Mouse (Mus musculus) hindbrain, embryonic 11.5 days (tissue): ENCODE measurements around the gene Asap3. TPM values are rescaled to one million over a fixed set of nuclear protein-coding genes. Genes with fewer than 3 reads are reported as not detected.

Experiments
- ATAC-seq: fragments of 200-750 bp; cut with Nextera tagmentation; 2 replicates; pipeline ENCODE4 v1.8.0; 2017; ENCODE audit warnings: mild to moderate bottlenecking, moderate TSS enrichment, moderate library complexity; ENCODE audit not compliant: low FRiP score
- DNase-seq: peaks from one replicate; pipeline ENCODE4 v3.0.0-alpha.2; 2015; ENCODE audit warnings: low spot score
- H3K27ac ChIP-seq: fragments of 300-500 bp; sonication (generic); 2 replicates; pipeline ENCODE4 v1.5.1; 2014; ENCODE audit warnings: mild to moderate bottlenecking, low read depth, low read length
- H3K27me3 ChIP-seq: fragments of 300-500 bp; sonication (generic); 2 replicates; pipeline ENCODE4 v1.6.1; 2014; ENCODE audit warnings: mild to moderate bottlenecking, low read length, moderate library complexity, mixed read lengths; ENCODE audit not compliant: control insufficient read depth, insufficient read depth
- H3K36me3 ChIP-seq: fragments of 300-500 bp; sonication (generic); 2 replicates; pipeline ENCODE4 v1.6.1; 2014; ENCODE audit warnings: mild to moderate bottlenecking, low read length, moderate library complexity, mixed read lengths; ENCODE audit not compliant: control insufficient read depth, insufficient read depth
- H3K4me1 ChIP-seq: fragments of 300-500 bp; sonication (generic); replicated peaks from 2 replicates; pipeline ENCODE4 v1.6.1; 2014; ENCODE audit warnings: low read length, mixed read lengths; ENCODE audit not compliant: control insufficient read depth, insufficient read depth
- H3K4me2 ChIP-seq: fragments of 300-500 bp; sonication (generic); replicated peaks from 2 replicates; pipeline ENCODE4 v1.6.1; 2014; ENCODE audit warnings: mild to moderate bottlenecking, low read depth, low read length
- H3K4me3 ChIP-seq: fragments of 300-500 bp; sonication (generic); 2 replicates; pipeline ENCODE4 v1.5.1; 2014; ENCODE audit warnings: low read depth, low read length
- H3K9ac ChIP-seq: fragments of 300-500 bp; sonication (generic); 2 replicates; pipeline ENCODE4 v1.6.1; 2014; ENCODE audit warnings: low read depth, low read length
- H3K9me3 ChIP-seq: fragments of 300-500 bp; sonication (generic); 2 replicates; pipeline ENCODE4 v1.6.1; 2016; ENCODE audit warnings: low read length; ENCODE audit not compliant: control insufficient read depth
- WGBS: fragments of 180-500 bp; shearing (Covaris S2); extraction: QIAGEN DNeasy Blood & Tissue Kit; methylation state at CpG from one replicate; pipeline ENCODE4 v1.1.7; 2014; 5-methylcytosine and 5-hydroxymethylcytosine counted together
- polyA plus RNA-seq: library from polyadenylated mRNA; unstranded; fragments of >200 nt; fragmentation: Nextera tagmentation; extraction: Ambion mirVana; gene quantifications from 2 replicates; pipeline ENCODE4 v1.2.1, GENCODE M21; 2014

Gene Asap3
- polyA plus RNA-seq, 1 experiment from 2014 or later = 2.5 TPM

- Histone ChIP-seq H3K4me2 (no peak overlapping the region), H3K4me3 (no peak overlapping the region), H3K36me3 (no peaks in the 10 kb centered on the region), H3K27ac (no peak overlapping the region), H3K27me3 (peaks cover 29% of the 10 kb centered on the region), H3K4me1 (peaks cover 4% of the 10 kb centered on the region; the same call in 1 of the 2 replicates), H3K9ac (no peak overlapping the region), H3K9me3 (no peaks in the 10 kb centered on the region)
- DNase-seq (no peak), ATAC-seq (no peak)
- WGBS = 65% methylated on average over 14 of the region's 14 CpGs
Measured at GRCm38 (mm10) chr4:136240123-136240522, 34.0 kb downstream of the Asap3 start.

GRCm38 (mm10) chr4:136240955-136241354 lies 34.8 kb downstream of the Asap3 start:
- DNase-seq = no peak
- ATAC-seq = no peak
- Histone ChIP-seq H3K36me3 (no peaks in the 10 kb centered on the region), H3K27ac (no peak overlapping the region), H3K4me2 (no peak overlapping the region), H3K9me3 (no peaks in the 10 kb centered on the region), H3K4me1 (peaks cover 4% of the 10 kb centered on the region; the same call in 1 of the 2 replicates), H3K27me3 (peaks cover 34% of the 10 kb centered on the region), H3K4me3 (no peak overlapping the region), H3K9ac (no peak overlapping the region)
- 31% methylated on average over 8 of the region's 8 CpGs for WGBS

GRCm38 (mm10) chr4:136242065-136242703 lies 36.0 kb downstream of the Asap3 start:
- H3K4me2 ChIP-seq = no peak overlapping the region
- H3K4me3 ChIP-seq = no peak overlapping the region
- no peaks in the 10 kb centered on the region for H3K9me3 ChIP-seq
- H3K9ac ChIP-seq = no peak overlapping the region
- peaks cover 4% of the 10 kb centered on the region; the same call in 1 of the 2 replicates for H3K4me1 ChIP-seq
- ATAC-seq = no peak
- H3K27ac ChIP-seq = no peak overlapping the region
- WGBS = 46% methylated on average over 8 of the region's 8 CpGs
- H3K27me3 ChIP-seq = peaks cover 46% of the 10 kb centered on the region
- no peaks in the 10 kb centered on the region for H3K36me3 ChIP-seq
- no peak for DNase-seq

GRCm38 (mm10) chr4:136242728-136243127 lies 36.6 kb downstream of the Asap3 start:
- peaks cover 4% of the 10 kb centered on the region for H3K4me1 ChIP-seq
- DNase-seq (no peak), ATAC-seq (no peak)
- no peak overlapping the region for H3K4me3 ChIP-seq
- no peak overlapping the region for H3K4me2 ChIP-seq
- WGBS = 74% methylated on average over 7 of the region's 7 CpGs
- no peaks in the 10 kb centered on the region for H3K9me3 ChIP-seq
- no peak overlapping the region for H3K27ac ChIP-seq
- H3K27me3 ChIP-seq = peaks cover 47% of the 10 kb centered on the region
- no peak overlapping the region for H3K9ac ChIP-seq
- H3K36me3 ChIP-seq = no peaks in the 10 kb centered on the region

GRCm38 (mm10) chr4:136244208-136244607 lies 38.0 kb downstream of the Asap3 start:
- peaks cover 13% of the 10 kb centered on the region for H3K4me1 ChIP-seq
- H3K4me2 ChIP-seq = no peak overlapping the region
- H3K9ac ChIP-seq = no peak overlapping the region
- no peaks in the 10 kb centered on the region for H3K36me3 ChIP-seq
- 72% methylated on average over 7 of the region's 7 CpGs for WGBS
- H3K27ac ChIP-seq = no peak overlapping the region
- DNase-seq (no peak), ATAC-seq (no peak)
- H3K9me3 ChIP-seq = no peaks in the 10 kb centered on the region
- peaks cover 50% of the 10 kb centered on the region for H3K27me3 ChIP-seq
- no peak overlapping the region for H3K4me3 ChIP-seq

- WGBS = 41% methylated on average over 5 of the region's 5 CpGs
- no peak overlapping the region for H3K4me3 ChIP-seq
- H3K9ac ChIP-seq = no peak overlapping the region
- H3K9me3 ChIP-seq = no peaks in the 10 kb centered on the region
- H3K4me1 ChIP-seq = peaks cover 13% of the 10 kb centered on the region
- no peak overlapping the region for H3K27ac ChIP-seq
- H3K36me3 ChIP-seq = no peaks in the 10 kb centered on the region
- H3K4me2 ChIP-seq = no peak overlapping the region
- ATAC-seq (no peak), DNase-seq (no peak)
- H3K27me3 ChIP-seq = peaks cover 60% of the 10 kb centered on the region
Measured at GRCm38 (mm10) chr4:136245681-136246080, 39.5 kb downstream of the Asap3 start.

- no peak overlapping the region for H3K9ac ChIP-seq
- DNase-seq (peak; percentile 50), ATAC-seq (no peak)
- no peaks in the 10 kb centered on the region for H3K9me3 ChIP-seq
- peaks cover 10% of the 10 kb centered on the region for H3K4me1 ChIP-seq
- H3K27me3 ChIP-seq = peaks cover 64% of the 10 kb centered on the region
- no peak overlapping the region for H3K27ac ChIP-seq
- H3K4me2 ChIP-seq = no peak overlapping the region
- WGBS = 2% methylated on average over 12 of the region's 12 CpGs
- no peaks in the 10 kb centered on the region for H3K36me3 ChIP-seq
- no peak overlapping the region for H3K4me3 ChIP-seq
Measured at GRCm38 (mm10) chr4:136246568-136246969, 40.4 kb downstream of the Asap3 start.

GRCm38 (mm10) chr4:136247386-136247728 lies 41.2 kb downstream of the Asap3 start:
- Histone ChIP-seq H3K4me2 (peak overlapping the region; percentile 71), H3K36me3 (no peaks in the 10 kb centered on the region), H3K9ac (no peak overlapping the region), H3K27me3 (peaks cover 66% of the 10 kb centered on the region), H3K4me1 (peaks cover 10% of the 10 kb centered on the region), H3K9me3 (no peaks in the 10 kb centered on the region), H3K27ac (no peak overlapping the region), H3K4me3 (peak overlapping the region; percentile 38)
- DNase-seq (peak; percentile 62), ATAC-seq (no peak)
- 2% methylated on average over 14 of the region's 14 CpGs for WGBS

- no peaks in the 10 kb centered on the region for H3K9me3 ChIP-seq
- WGBS = under 1% methylated on average over 46 of the region's 46 CpGs
- DNase-seq = peak; percentile 59
Measured at GRCm38 (mm10) chr4:136247729-136248463, 41.7 kb downstream of the Asap3 start, which contains the start of gene Tcea3. Tcea3 (plus strand) TSS chr4:136247729.

More at GRCm38 (mm10) chr4:136247729-136248463, 41.7 kb downstream of the Asap3 start, which contains the start of gene Tcea3:
- no peak for ATAC-seq
- no peaks in the 10 kb centered on the region for H3K36me3 ChIP-seq
- H3K4me2 ChIP-seq = peak within 1 kb of the TSS; percentile 71
- peak within 1 kb of the TSS; percentile 38 for H3K4me3 ChIP-seq
- H3K27ac ChIP-seq = no peak within 1 kb of the TSS
- H3K27me3 ChIP-seq = peaks cover 66% of the 10 kb centered on the region
- H3K9ac ChIP-seq = peak within 1 kb of the TSS; percentile 43
- H3K4me1 ChIP-seq = peaks cover 10% of the 10 kb centered on the region
